Mouse (Mus musculus): ENCODE measurements around the gene Syne2.

DNA sequence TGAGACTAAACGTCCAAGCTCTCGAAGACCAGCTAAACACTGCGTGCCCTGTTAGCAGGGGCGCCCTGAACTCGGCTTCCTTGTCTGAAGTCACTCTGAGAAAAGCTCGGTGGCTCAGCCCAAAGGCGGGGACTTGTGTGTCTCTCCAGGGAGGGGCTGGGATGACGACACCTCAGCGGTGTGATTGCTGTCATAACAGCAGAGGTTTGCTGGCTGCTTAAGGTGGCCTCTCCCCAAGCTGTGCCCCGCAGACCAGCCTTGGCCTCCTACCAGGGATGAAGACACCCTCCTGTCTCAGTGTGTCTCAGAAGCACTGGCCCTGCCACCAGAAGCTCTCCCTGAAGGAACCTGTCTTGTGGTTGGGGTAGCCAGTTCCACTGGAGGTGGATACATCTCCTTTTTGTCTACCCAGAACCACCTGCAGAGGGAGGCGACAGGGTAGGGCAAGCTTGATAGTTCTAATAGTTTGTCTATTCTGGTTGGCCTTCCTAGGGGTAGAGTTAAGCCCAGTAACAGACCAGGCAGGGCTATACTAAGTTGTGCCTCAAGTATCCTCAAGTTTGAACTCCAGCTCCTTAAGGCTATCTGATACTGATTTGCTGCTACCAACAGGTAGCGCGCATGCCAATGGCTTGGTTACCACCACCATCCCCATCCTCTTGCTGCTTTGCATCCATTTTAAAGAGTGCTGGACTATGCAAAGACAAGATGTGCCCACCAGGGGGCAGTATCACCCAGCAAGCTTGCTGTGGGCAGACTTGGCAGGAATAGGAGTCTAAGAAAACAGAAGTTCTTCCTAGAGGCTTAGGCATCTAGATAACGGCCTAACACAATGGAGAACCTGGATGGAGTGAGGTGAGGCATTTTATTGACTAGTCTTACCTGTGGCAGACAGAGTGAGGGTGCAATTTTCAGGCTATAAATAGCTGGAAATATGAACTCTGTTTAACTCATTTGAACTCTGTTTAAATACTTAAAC is 198.5 kb downstream of the Syne2 start:
- TF ChIP-seq CTCF (IDR thresholded peaks at IDR 0.05) (peak; percentile 88), EP300 (IDR thresholded peaks at IDR 0.05; ENCODE audit: insufficient read depth, low read depth, low read length) (0 out of 2 replicates have a peak, but pooled peaks have one; percentile 55), POLR2A (IDR thresholded peaks at IDR 0.05; ENCODE audit: insufficient read depth, low read depth, low read length) (no peak)

Data from heart, adult 2 months (tissue).